Mouse (Mus musculus): ENCODE measurements around the gene Cdk20.

DNA sequence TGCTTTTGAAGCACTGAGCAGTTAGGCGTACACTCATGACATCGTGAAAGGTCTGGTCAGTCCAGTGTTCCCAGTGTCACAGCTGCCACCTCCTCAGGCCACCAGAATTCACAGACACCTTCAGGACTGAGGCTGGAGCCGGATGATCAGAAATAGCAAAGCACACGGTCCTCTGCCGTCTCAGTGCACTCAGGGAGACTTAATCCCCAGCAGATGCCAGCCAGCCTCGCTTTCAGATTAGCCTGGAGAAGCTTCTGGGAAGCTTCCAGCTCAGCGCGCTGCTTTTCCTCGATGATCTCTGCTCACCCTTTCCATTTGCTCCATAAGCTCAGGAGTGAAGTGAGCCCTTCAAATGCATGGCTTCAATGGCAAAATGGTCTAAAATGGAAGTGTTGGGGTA lies 33.1 kb downstream of the Cdk20 start:
- TF ChIP-seq POLR2A (IDR thresholded peaks at IDR 0.05; ENCODE audit: low read depth, low read length) = no peak
- TF ChIP-seq CTCF (IDR thresholded peaks at IDR 0.05; ENCODE audit: borderline replicate concordance, insufficient read depth, low read length) = no peak
